Mouse (Mus musculus) macrophage (primary cell): ENCODE data around the gene Tmem222. TPM values are rescaled to one million over a fixed set of nuclear protein-coding genes. Genes with fewer than 3 reads are reported as not detected.
A peak's percentile ranks its signal among the peaks of the same experiment; 100 is the strongest.

ENCODE experiments used
- H3K27ac ChIP-seq: fragments of 350-480 bp; formaldehyde crosslinking; 2 replicates; pipeline ENCODE4 v1.9.0; 2021
- H3K36me3 ChIP-seq: fragments of 350-480 bp; formaldehyde crosslinking; 2 replicates; pipeline ENCODE4 v1.9.0; 2021; ENCODE audit errors: inconsistent target
- H3K4me3 ChIP-seq: fragments of 350-480 bp; formaldehyde crosslinking; 2 replicates; pipeline ENCODE4 v1.9.0; 2021; ENCODE audit errors: inconsistent target
- H3K79me2 ChIP-seq: fragments of 350-480 bp; formaldehyde crosslinking; 2 replicates; pipeline ENCODE4 v1.9.0; 2021; ENCODE audit errors: inconsistent target
- WGBS: methylation state at CpG from one replicate; pipeline ENCODE4 v1.1.7; 2026; ENCODE audit warnings: inconsistent platforms; ENCODE audit not compliant: missing documents; 5-methylcytosine and 5-hydroxymethylcytosine counted together
- polyA plus RNA-seq: library from polyadenylated mRNA; stranded (reverse); fragments of 250-400 nt; gene quantifications from 3 replicates; pipeline ENCODE4 v1.2.4, GENCODE M21; 2018; ENCODE audit warnings: inconsistent platforms
- total RNA-seq, 78 experiments: library from RNA; depleted of rRNA; stranded (reverse); fragments of 250-400 nt; gene quantifications; 1 replicate in 9 of 78; 2 replicates in 24 of 78; 3 replicates in 43 of 78; 4 replicates in 2 of 78; pipeline ENCODE4 v1.2.4; 2018; ENCODE audit warnings: inconsistent platforms in 56 of 78

The Tmem222 gene
- total RNA-seq (2018; cell fraction: chromatin; rRNA removed) = 10 to 100 TPM; 13.3 to 49.1 (median 32.2) TPM
- total RNA-seq (2018; cell fraction: cytosol; rRNA removed) = 10 to 100 TPM; 21.9 to 54.9 (median 39.7) TPM
- total RNA-seq (2018; cell fraction: nucleus; rRNA removed) = 10 to 100 TPM; 16.4 to 50.7 (median 28.8) TPM
- polyA plus RNA-seq = 20.5 to 42.6 TPM (median 42.2 TPM) in 3 replicates

DNA sequence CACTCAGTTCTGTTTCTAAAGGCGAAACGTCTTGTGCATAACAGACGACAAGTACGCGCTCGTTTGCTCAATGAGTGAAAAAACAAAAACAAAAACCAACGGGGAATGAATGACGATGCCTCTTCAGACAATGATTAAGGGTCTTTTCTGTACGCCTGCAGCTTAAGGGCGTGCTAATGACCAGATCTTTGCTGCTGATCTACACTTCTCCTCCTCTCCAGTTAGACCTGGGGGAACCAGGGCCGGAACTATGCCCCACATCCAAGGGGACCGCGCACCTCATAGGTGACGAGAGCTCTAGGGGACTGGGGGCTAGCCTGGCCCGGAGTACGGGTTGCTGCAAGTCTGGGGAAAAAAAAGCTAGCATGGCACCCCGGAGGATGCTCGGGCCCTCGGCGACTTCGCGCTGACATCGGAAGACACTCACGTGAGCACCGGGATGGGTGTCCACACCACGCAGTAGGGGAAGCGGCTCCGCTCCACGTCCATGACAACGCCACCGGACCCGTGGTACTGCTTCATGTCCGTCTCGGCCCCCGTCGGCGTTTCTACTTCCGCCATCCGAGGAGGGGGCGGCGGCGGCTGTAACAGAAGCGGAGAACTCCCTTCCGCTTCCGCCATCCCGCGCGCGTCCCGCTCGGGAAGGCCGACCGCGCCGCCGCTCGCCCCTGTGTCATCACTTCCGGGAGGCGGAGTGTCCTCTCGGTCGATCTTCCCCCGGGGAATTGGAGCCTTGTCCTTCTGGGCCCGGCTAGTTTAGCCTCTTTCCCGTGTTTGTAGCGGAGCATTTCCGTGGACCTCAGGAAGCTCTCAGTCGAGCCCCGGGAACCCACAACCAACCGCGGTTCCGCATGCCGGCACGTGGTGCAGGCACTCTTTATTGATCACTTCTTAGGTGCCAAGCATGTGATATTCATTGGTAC lies at the start of gene Tmem222:
TSS of gene Tmem222 (minus strand) at position 689 of the 923 bp plus-strand sequence.
- under 1% methylated on average over 61 of the region's 73 CpGs for WGBS
- peak within 1 kb of the TSS; percentile 80 for H3K27ac ChIP-seq
- peaks cover 50% of the 10 kb centered on the region for H3K79me2 ChIP-seq
- H3K4me3 ChIP-seq = peak within 1 kb of the TSS; percentile 99
- no peaks in the 10 kb centered on the region for H3K36me3 ChIP-seq

DNA sequence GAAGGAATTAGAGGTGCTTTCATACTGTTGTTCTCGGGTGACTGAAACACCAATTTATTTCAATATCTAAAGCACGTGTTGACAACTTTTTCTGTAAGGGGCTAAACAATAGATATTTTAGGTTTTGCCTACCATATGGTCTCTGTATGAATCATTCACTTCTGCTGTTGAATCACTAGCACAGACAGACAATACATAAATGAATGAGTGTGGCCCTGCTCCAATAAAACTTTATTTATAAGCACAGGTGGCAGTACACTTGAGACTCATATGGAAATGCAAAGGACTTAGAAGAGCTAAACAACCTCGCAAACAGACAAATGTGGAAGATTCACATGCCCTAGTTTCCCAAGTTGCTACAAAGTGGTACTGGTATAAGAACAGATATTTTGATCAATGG lies 42.1 kb upstream of the Tmem222 start:
- Histone ChIP-seq H3K36me3 (peaks cover 5% of the 10 kb centered on the region; the same call in 1 of the 2 replicates), H3K27ac (no peak overlapping the region), H3K4me3 (no peak overlapping the region), H3K79me2 (no peaks in the 10 kb centered on the region)
- 91% methylated on average over 3 of the region's 3 CpGs for WGBS

DNA sequence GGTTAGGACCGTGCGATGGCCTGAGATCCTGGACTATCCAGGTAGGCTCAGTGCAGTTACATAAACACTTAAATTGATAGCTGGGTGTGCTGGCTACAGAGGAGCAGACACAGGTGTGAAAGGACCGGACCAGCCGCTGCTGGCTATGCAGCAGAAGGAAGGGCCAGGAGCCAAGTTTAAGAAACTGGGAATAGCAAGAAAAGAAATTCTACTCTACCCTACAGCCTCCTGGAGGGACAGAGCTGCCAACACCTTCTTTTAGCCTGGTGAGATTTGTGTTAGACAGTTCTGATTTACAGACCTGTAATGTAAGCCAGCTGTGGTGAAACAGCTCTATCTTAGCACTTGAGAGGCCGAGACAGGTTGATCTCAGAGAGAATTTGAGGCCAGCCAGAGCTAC lies 38.4 kb upstream of the Tmem222 start:
- Histone ChIP-seq H3K27ac (no peak overlapping the region), H3K79me2 (no peaks in the 10 kb centered on the region), H3K4me3 (no peak overlapping the region), H3K36me3 (no peaks in the 10 kb centered on the region; the same call in 1 of the 2 replicates)
- 93% methylated on average over 5 of the region's 5 CpGs for WGBS

DNA sequence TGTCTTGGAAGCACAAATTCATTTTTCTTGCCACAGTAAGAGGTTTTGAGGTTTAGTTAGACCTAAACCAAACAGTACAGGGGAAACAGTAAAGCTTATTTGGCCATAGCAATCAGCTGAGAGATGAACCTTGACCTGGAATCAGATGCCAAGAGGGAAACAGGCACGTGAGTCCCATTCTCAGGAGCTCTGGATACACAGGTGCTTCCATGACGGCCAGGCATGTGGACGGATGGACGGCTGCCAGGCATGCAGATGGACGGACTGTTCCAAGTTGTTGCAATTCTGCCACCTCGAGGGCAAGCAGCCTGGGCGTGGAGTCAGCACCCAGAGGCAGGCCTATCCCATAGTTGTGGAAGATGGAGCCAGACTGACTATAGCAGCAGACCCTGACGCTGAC lies 37.3 kb upstream of the Tmem222 start:
- Histone ChIP-seq H3K27ac (no peak overlapping the region), H3K36me3 (no peaks in the 10 kb centered on the region; the same call in 1 of the 2 replicates), H3K4me3 (no peak overlapping the region), H3K79me2 (no peaks in the 10 kb centered on the region)
- WGBS = 89% methylated on average over 7 of the region's 8 CpGs

DNA sequence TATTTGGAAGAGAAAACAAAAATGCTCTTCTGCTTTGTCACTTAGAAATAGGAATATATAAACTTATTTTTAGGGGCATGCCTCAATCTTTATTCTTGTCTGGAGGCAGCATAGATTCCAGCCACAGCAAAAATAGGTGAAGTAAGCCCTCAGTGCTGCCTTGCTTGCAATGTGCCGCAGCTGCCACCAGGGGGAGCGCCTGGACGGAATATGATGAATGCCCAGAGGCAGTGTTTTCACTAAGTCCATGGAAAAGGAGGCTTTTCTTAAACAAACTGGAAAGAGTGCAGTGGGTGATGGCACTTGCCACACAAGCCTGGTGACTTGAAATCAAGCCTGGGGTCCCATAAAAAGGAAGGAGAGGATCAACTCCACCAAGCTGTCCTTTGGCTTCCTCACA lies 32.4 kb upstream of the Tmem222 start:
- Histone ChIP-seq H3K27ac (no peak overlapping the region), H3K36me3 (no peaks in the 10 kb centered on the region; the same call in 1 of the 2 replicates), H3K79me2 (no peaks in the 10 kb centered on the region), H3K4me3 (no peak overlapping the region)
- 0% methylated on average over 3 of the region's 3 CpGs for WGBS

DNA sequence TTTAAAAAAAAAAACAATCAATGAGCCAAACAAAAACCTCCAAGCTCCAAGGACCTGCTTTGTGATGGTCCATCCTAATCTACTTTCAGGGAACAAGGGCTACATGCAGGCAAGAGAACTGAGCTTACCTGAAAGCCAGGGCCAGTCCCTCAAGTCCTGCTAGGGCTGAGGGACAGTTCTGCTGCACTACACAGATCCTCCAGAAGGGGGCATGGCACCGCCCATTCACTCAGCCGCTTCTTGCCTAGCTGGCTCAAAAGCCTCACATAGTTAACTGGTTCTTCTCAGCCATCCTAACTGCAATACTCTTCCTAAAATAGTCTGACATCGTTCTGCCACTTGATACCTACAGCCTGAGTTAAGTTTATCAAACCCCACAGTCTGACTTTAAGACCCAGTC lies 29.7 kb upstream of the Tmem222 start:
- peaks cover 5% of the 10 kb centered on the region; the same call in 1 of the 2 replicates for H3K36me3 ChIP-seq
- 57% methylated on average over 3 of the region's 3 CpGs for WGBS
- no peak overlapping the region for H3K4me3 ChIP-seq

DNA sequence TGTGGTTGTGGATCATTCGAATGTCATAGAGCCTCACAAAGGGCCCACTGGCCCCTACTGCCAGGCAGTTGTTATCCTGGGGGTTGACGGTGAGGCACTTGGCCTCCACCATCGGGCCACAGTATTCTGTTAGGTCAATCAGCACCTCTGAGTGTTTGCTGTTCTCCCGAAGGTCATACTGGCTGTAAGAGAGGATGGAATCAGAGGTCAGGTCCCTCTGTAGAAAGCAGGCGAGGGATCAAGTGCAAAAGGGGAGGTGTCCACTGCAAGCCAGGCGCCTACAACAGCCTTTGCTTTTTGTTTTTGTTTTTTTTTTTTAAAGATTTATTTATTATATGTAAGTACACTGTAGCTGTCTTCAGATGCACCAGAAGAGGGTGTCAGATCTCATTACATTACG lies 28.2 kb upstream of the Tmem222 start:
- Histone ChIP-seq H3K27ac (no peak overlapping the region), H3K4me3 (no peak overlapping the region), H3K79me2 (no peaks in the 10 kb centered on the region), H3K36me3 (peaks cover 13% of the 10 kb centered on the region; the same call in 1 of the 2 replicates)
- WGBS = 96% methylated on average over 6 of the region's 7 CpGs

More for the DNA sequence above, 29.7 kb upstream of the Tmem222 start:
- H3K79me2 ChIP-seq = no peaks in the 10 kb centered on the region
- H3K27ac ChIP-seq = no peak overlapping the region

DNA sequence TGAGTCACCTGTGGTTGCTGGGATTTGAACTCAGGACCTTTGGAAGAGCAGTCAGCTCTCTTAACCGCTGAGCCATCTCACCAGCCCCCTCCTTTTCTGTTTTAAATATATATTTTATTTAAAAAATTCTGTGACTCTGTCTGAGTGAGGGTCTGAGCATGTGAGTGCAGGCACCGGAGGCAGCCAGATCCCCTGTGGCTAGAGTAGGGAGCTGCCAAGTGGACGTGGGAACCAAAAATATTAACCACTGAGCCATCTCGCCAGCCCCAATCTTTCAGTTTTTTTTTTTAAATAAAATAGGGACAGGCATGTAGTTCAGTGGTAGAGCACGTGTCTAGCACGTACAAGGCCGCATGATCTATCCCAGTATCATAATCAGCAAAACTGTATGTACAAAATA lies 27.2 kb upstream of the Tmem222 start:
- no peaks in the 10 kb centered on the region for H3K79me2 ChIP-seq
- H3K27ac ChIP-seq = no peak overlapping the region
- WGBS = 89% methylated on average over 7 of the region's 7 CpGs
- no peak overlapping the region for H3K4me3 ChIP-seq
- peaks cover 23% of the 10 kb centered on the region for H3K36me3 ChIP-seq

DNA sequence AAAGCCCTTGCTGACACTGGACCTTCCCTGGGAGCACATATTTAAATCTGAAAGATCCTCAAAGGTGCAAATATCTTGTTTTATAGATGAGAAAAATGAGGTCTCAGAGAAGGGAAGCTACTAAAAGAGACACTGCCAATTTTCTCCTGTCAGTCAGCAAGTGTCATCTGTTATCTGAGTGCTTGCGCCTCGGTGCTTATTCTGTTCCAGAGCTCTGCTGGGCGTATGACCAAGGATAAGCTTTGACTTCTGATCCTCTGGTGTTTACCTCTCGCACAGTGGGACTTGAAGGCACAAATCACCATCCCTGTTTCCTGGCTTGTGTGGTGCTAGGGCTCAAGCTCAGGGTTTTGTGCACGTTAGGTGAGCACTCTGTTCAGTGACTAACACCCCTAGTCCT lies 25.1 kb upstream of the Tmem222 start:
- H3K4me3 ChIP-seq = no peak overlapping the region
- WGBS = 88% methylated on average over 5 of the region's 5 CpGs
- no peaks in the 10 kb centered on the region for H3K79me2 ChIP-seq
- no peak overlapping the region for H3K27ac ChIP-seq
- peaks cover 34% of the 10 kb centered on the region for H3K36me3 ChIP-seq

DNA sequence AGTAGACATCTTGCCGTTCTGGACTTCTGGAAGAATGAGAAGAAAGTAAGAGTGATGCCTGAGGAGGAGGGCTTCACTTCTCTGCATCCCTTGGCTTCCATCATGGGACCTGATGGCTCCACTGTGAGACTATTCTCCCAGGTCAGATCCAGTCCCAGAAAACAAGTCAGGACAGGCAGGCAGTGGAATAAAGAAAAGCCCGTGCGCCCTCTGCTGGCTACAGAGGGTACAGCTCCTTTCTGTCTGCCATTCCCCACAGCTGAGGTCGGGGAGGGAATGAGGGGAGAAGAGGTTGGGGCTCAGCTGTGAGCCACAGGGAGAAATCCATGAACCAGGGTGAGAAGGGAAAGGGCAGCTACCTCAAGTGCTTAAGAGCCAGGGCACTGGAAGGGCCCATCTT lies 24.2 kb upstream of the Tmem222 start:
- Histone ChIP-seq H3K36me3 (peaks cover 34% of the 10 kb centered on the region), H3K79me2 (no peaks in the 10 kb centered on the region), H3K27ac (no peak overlapping the region), H3K4me3 (no peak overlapping the region)
- 36% methylated on average over 4 of the region's 4 CpGs for WGBS

DNA sequence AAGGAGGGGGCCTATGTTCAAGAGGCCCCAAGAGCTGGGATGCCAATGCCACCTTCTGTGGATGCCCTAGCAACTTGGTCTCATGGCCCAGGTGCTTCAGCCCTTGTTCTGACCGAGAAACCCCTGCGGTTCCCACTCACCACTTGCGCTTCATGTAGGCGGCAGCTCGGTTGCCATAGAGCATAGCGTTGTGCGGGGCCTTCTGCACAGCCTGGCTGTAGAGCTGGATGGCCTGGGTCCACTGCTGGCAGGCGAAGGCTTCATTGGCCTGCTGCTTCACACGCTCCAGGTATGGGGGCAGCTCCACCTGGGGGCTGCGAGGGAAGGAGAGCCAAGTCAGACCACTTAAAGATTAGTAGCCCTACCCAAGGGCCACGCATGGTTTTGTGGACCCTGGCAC lies 22.8 kb upstream of the Tmem222 start:
- 96% methylated on average over 11 of the region's 11 CpGs for WGBS
- peaks cover 45% of the 10 kb centered on the region for H3K36me3 ChIP-seq
- no peak overlapping the region for H3K4me3 ChIP-seq
- no peaks in the 10 kb centered on the region for H3K79me2 ChIP-seq
- no peak overlapping the region for H3K27ac ChIP-seq

DNA sequence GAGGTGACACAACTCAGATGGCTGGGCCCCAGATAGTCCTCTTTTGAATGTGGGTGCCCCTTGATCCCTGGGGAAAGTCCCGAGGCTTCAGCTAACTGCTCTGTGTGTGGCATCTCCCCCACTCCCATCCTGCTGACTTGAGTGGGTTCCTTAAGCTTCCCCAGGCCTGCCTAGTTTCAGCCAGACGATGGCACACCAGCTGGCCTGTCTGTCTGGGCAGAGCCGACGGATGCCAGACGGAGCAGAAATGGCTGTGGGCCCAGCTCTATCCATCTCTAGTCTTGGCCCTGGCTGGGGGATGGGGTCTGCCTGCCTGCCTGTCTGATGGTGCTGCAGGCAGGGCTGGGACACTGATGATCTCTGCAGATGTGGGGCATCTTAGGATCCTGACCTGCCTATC lies 22.1 kb upstream of the Tmem222 start:
- Histone ChIP-seq H3K27ac (no peak overlapping the region), H3K36me3 (peaks cover 52% of the 10 kb centered on the region), H3K4me3 (no peak overlapping the region), H3K79me2 (no peaks in the 10 kb centered on the region)
- WGBS = 92% methylated on average over 5 of the region's 5 CpGs

DNA sequence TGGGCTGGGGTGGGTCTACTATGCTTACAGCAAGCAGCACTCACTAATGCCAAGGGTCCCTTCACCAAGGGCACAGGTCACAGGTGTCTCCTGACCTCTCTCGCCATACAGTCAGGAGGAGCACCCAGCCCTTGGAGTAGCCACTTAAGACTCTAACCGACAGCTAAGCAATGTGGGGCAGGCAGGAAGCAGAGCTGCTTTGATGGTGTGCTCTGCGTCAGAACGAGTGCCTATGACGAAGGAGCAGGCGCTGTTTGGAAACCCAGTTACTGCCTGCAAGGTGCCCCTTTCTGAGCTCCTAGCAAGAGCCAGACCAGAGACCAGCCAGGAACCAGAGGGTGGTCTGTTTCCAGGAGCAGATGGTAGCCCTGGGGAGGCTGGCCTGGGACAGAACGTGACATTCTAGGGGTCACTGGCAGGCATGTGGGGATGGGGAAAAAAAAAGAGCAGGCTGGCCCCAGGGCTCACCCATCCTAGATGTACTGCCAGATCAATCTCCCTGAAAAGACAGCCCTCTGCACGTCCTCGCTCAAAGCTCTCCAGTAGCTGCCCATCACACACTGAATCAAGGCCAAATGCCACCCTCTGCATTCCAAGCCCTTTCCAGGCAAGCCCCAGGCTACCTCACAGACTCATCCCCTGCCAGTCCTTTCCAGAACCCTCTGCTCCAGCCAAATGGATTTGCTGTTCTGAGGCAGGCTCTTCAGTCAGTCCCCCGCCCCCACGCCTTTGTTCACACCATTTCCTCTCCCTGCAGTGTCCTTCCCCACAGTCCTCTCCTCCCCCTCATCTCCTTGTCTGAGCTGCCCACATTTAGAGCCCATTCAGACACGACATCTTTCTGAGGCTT lies 21.1 kb upstream of the Tmem222 start:
- no peaks in the 10 kb centered on the region for H3K79me2 ChIP-seq
- 84% methylated on average over 12 of the region's 12 CpGs for WGBS
- no peak overlapping the region for H3K27ac ChIP-seq
- H3K4me3 ChIP-seq = no peak overlapping the region
- peaks cover 53% of the 10 kb centered on the region for H3K36me3 ChIP-seq

DNA sequence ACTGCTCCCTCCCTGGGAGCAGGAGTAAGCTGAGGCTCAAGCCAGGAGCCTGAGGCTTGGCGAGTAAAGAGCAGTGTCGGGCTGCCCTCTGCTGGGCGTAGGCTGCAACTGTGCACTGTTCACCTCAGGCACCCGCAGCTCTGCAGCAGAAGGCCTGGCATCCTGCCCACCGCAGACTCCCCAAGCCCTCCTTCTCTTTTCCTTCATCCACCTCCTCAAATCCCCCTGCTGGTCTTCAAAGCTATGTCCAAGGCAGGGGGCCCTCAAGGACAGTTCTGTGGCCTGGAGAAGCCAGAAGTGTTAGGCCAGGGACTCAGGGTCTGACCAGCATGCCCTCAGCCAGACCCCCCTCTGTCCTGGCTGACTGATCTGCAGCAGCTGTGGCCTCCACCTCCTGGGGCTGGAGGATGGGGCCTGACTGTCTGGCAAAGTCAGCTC lies 20.2 kb upstream of the Tmem222 start:
- 8% methylated on average over 5 of the region's 5 CpGs for WGBS
- Histone ChIP-seq H3K36me3 (peaks cover 57% of the 10 kb centered on the region), H3K27ac (no peak overlapping the region), H3K4me3 (no peak overlapping the region), H3K79me2 (no peaks in the 10 kb centered on the region)
